Mouse (Mus musculus) cortical plate, adult 2 months (tissue): ENCODE data around the gene Kcnj11. TPM values are rescaled to one million over a fixed set of nuclear protein-coding genes. Genes with fewer than 3 reads are reported as not detected.

Experiments
- H3K27ac ChIP-seq: fragments of 200-500 bp; 2 replicates; pipeline ENCODE4 v1.5.1; 2012; ENCODE audit warnings: low read length, control low read depth, inconsistent platforms; ENCODE audit not compliant: insufficient read depth
- H3K4me1 ChIP-seq: fragments of 200-500 bp; 2 replicates; pipeline ENCODE4 v1.6.1; 2011; ENCODE audit warnings: low read length; ENCODE audit not compliant: control insufficient read depth, insufficient read depth
- H3K4me3 ChIP-seq: fragments of 200-500 bp; 2 replicates; pipeline ENCODE4 v1.5.1; 2011; ENCODE audit warnings: mild to moderate bottlenecking, low read length, control low read depth; ENCODE audit not compliant: insufficient read depth
- CTCF ChIP-seq: fragments of 200-500 bp; IDR thresholded peaks from 2 replicates; pipeline ENCODE4 v1.5.1; 2011; ENCODE audit warnings: mild to moderate bottlenecking, control low read depth, low read length; ENCODE audit not compliant: insufficient read depth; ENCODE audit errors: extremely low read depth
- POLR2A ChIP-seq: fragments of 200-500 bp; IDR thresholded peaks from 2 replicates; pipeline ENCODE4 v1.6.1; 2011; ENCODE audit warnings: mild to moderate bottlenecking, low read length, control low read depth; ENCODE audit not compliant: insufficient read depth; ENCODE audit errors: extremely low read depth
- polyA plus RNA-seq: library from polyadenylated mRNA; depleted of rRNA; stranded (reverse); fragments of >200 nt; gene quantifications from 2 replicates; pipeline ENCODE4 v1.2.3, GENCODE M21; 2012

Kcnj11 gene
- polyA plus RNA-seq, 1 experiment = 44.6 TPM

DNA sequence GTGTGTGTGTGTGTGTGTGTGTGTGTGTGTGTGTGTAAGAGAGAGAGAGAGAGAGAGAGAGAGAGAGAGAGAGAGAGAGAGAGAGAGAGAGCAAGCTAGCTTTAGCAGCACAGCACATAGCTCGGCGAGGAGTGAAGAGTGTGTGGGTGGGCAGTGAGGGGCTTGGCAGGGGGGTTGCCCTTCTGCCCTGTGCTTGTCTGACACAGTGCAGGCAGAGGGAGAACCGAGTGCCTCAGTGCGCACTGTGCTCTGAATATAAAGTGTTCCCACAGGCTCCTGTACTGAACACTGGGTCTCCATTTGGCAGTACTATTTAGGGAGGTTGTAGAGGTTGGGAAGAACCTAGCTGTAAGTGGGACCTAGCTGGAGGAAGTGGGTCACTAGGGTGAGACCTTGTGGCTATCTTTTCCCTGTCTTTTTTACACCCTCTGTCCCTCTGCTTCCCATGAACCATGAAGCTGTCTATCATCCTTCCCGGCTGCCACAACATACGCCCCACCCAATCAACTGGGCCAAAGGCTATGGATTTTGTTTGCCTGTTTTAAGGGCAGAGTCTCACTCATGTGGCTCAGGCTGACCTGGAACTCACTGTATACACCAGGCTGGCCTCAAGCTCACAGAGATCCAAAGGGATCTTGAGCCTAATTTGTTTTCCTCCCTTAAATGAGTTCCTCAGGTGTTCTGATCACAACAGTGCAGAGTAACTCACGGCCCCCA, 29.1 kb upstream of the Kcnj11 start:
- Histone ChIP-seq H3K4me1 (peaks cover 4% of the 10 kb centered on the region; the same call in 1 of the 2 replicates), H3K27ac (no peak overlapping the region), H3K4me3 (no peak overlapping the region)
- no peak for TF ChIP-seq CTCF
- TF ChIP-seq POLR2A = no peak

DNA sequence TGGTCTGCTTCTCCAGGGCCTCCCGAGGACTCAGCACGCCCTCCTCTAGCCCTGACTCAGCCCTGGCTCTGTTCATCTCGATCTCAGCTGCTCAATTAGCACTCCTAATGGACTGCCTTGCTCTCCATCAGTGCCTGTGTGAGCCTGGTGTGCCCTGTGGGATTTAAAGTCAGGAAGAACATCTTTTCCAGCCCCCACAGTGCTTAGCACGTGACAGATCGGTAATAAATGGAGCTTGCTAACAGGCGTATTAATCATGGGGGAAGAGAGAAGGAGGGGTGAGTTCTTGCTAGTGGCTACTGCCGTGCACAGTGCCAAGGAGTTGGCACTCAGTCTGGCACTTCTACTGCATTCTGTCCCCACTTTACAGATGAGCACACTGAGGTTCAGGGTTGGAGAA, 27.6 kb upstream of the Kcnj11 start:
- H3K27ac ChIP-seq = no peak overlapping the region
- H3K4me1 ChIP-seq = peaks cover 4% of the 10 kb centered on the region; the same call in 1 of the 2 replicates
- TF ChIP-seq POLR2A = no peak
- no peak for TF ChIP-seq CTCF
- H3K4me3 ChIP-seq = no peak overlapping the region

DNA sequence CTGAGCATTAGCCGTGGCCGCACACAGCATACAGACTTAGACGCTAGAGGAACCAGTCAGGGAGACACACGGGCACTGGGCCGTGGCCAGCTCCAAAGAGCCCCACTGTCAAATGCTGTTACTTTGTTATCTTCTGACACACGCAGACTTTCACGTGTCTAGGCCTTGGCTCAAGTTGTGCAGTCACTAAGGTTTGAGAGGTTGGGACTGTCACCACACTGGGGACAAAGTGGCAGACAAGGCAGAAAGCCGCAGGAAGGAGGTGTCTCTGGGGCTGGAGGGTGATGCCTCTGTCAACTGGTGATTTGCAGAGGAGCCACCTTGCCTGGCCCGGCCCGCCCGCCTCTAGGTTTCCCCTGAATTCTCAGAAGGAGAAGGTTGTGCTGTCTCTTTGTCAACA, 24.8 kb upstream of the Kcnj11 start:
- H3K4me3 ChIP-seq = no peak overlapping the region
- no peaks in the 10 kb centered on the region; the same call in 1 of the 2 replicates for H3K4me1 ChIP-seq
- no peak for TF ChIP-seq POLR2A
- no peak for TF ChIP-seq CTCF
- H3K27ac ChIP-seq = no peak overlapping the region

DNA sequence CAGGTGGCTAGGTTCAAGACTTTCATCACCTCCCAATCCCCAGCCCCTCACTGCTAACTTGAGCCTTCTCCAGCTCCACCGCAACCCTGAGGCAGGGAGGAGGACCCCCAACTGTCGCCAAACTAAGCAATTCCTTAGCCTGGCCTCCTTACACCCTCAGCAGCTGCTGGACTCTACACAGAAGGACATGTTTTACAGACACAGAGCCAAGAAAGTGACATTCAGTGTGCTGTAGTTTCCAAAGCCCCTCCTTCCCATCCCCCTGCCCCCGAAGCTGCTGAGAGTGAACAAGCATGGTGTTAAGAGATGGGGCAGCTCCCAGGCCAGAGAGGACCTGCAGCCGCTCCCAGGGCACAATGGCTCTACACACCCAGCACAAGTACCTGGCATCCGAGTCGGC, 23.9 kb upstream of the Kcnj11 start:
- TF ChIP-seq POLR2A = no peak
- no peak overlapping the region for H3K4me3 ChIP-seq
- H3K27ac ChIP-seq = no peak overlapping the region
- H3K4me1 ChIP-seq = no peaks in the 10 kb centered on the region

DNA sequence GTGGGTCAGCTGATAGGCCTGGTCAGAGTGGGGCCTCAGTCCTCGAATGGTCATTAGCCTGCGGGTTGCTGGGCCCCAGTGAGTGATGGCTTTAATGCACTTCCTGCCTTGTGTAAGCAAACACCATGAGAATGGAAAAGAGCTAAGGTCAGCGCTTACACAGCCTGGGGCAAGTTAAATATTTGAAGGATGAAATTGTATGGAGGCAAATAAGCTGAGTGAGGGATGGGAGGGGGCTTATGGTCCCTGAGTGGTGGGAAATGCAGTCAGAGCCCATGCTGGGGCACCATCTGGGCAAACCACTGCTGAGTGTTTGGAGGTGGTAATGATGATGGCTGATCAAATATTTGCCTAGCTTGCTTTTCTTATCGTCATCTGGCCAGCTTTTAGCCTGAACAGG, 22.4 kb upstream of the Kcnj11 start:
- TF ChIP-seq CTCF (no peak), POLR2A (no peak)
- Histone ChIP-seq H3K4me1 (no peaks in the 10 kb centered on the region), H3K4me3 (no peak overlapping the region), H3K27ac (no peak overlapping the region)

DNA sequence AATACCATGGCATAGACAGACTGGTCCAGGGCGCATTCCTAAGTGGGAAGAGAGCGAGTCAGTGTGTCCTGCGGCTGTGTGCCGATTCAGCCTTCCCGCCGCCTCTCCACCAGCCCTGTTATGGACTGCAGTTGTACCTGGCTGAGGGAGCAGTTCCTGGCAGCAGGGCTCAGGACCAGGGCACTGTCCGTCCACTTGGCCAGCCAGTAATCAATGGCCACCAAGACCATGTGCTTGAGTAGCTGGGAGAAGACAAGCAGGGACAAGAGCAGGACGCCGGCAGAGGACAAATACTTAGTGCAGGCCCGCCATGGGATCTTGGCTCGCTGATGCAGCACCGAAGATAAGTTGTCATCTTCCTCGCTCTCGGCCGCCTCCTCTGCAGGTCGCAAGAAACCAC, 16.5 kb upstream of the Kcnj11 start:
- Histone ChIP-seq H3K4me1 (no peaks in the 10 kb centered on the region), H3K27ac (no peak overlapping the region), H3K4me3 (no peak overlapping the region)
- TF ChIP-seq CTCF (no peak), POLR2A (no peak)

DNA sequence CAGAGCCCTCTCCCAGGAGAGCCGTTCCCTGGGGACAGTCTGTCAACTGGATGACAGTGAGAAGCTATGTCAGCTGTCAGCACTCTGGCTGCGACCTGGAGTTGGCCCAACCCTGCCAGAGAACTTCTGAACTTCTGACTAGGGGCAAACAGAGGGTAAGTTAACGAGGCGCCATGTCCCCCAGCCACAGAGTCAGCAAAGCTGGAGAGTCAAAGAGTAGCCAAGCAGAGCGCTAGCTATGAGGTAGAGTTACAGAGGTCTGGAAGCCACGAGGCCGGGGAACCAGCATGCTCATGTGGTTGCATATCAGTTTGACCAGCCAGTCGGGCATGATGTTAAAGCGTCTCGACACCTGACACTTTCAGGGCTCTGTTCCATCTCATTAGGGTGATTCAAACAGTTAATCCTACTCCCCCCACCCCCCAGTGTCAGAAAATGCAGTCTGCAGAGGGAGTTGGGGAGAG, 15.6 kb upstream of the Kcnj11 start:
- Histone ChIP-seq H3K4me3 (no peak overlapping the region), H3K27ac (no peak overlapping the region), H3K4me1 (no peaks in the 10 kb centered on the region)
- TF ChIP-seq CTCF (no peak), POLR2A (no peak)

DNA sequence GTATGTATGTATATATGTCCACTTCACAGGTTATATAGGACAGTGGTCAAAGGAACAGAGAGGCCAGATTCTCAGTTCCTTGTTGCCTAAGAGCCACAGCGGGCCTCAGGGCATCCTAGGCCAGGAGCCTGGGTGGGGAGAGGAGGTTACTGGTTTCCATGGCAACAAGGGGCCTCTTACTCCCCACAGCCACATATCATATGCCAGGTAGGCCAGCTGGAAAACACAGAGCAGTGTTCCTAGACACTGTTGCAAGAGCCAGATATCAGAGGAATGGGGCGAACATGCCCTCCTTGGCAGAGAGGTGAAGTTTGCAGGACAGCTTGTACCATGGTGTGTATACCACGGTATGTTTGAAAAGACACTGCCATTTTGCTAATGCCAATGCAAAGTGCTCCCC, 12.9 kb upstream of the Kcnj11 start:
- H3K4me1 ChIP-seq = no peaks in the 10 kb centered on the region
- TF ChIP-seq CTCF = no peak
- no peak for TF ChIP-seq POLR2A
- H3K27ac ChIP-seq = no peak overlapping the region
- no peak overlapping the region for H3K4me3 ChIP-seq

DNA sequence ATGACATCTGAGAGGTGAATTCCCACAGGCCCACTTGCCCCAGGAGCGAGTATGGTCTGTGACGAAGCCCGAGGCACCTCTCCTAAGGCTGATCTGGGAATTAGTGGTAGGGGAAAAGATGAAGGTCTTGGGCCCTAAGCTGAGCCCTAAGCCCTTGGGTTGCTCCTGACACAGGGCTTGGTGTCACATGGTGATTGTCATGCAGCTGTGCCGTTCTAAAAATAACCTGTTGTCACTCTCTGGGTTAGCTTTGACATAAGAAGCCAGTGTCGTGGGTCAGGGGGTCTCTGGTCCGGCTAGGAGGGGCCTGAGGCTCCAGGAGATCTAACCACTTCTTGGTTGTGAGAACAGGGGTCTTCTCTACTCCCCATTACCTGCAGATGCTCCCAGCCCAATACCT, 11.4 kb upstream of the Kcnj11 start:
- H3K4me3 ChIP-seq = no peak overlapping the region
- H3K27ac ChIP-seq = no peak overlapping the region
- TF ChIP-seq CTCF (no peak), POLR2A (no peak)
- no peaks in the 10 kb centered on the region for H3K4me1 ChIP-seq

DNA sequence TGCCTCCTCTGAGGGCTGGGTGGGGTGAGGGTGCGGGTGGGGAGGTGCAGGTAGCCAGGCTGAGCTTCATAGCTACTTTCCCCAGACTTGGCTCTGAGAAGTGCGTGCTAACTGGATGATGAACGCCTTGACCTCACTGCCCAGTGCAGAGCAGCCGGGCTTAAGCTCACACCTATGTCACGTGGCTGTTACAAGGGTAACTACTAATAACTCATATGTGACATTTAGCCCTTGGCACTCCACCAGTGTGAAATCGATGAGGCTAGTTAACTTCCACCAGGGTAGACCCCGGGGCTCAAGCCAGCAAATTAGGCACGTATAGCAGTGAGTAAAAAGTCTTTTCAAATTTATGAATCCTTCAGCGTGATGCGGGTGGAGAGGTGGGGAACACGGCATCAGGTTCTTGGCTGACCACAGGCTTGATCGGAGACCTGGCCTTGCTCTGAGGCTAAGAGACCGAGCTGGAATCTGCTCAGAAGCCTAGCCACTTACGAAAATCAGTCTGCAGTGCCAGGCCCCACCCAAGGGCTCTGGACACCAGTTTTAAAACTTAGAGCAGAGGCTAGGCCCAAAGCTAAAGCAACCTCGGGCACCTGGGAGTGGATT, 10.8 kb upstream of the Kcnj11 start:
- Histone ChIP-seq H3K4me3 (no peak overlapping the region), H3K27ac (no peak overlapping the region), H3K4me1 (no peaks in the 10 kb centered on the region)
- TF ChIP-seq CTCF = no peak
- TF ChIP-seq POLR2A = no peak
